Mouse (Mus musculus): ENCODE results near the gene Als2cl. TPM values are rescaled to one million over a fixed set of nuclear protein-coding genes. Genes with fewer than 3 reads are reported as not detected.

The Als2cl gene
- total RNA-seq, 2 experiments from 2014 or later = 9.7 to 15.0 TPM

- peak; percentile 68 for DNase-seq (ENCODE audit: low spot score)
These were observed 1.8 kb upstream of the Als2cl start for GRCm38 (mm10) chr9:110877888-110878287.

GRCm38 (mm10) chr9:110879998-110880561 lies 410 bp downstream of the Als2cl start, which contains the start of gene Tmie:
Tmie (minus strand) TSS chr9:110880113.
- DNase-seq (ENCODE audit: low spot score) = peak; percentile 75
- intact Hi-C loops (cut with DNase I) = loop anchor here (2.0 to 10.0 kb wide), 5 partner anchors 41 to 235 kb away; partner anchors contain the start of genes Ccrl2 and Rtp3

More at GRCm38 (mm10) chr9:110877888-110878287, 1.8 kb upstream of the Als2cl start:
- intact Hi-C loops (cut with DNase I) = loop anchor here (5.0 to 10.0 kb wide), 2 partner anchors 64 to 233 kb away; no protein-coding TSS in a partner anchor

GRCm38 (mm10) chr9:110880772-110881171 lies 1.1 kb downstream of the Als2cl start:
- intact Hi-C loops (cut with DNase I) = loop anchor here (2.0 to 5.0 kb wide), 3 partner anchors 40 to 177 kb away; partner anchors contain the start of genes Ccrl2 and Rtp3
- no peak for DNase-seq (ENCODE audit: low spot score)

GRCm38 (mm10) chr9:110881953-110882352 lies 2.3 kb downstream of the Als2cl start:
- intact Hi-C loops (cut with DNase I) = loop anchor here (2.0 to 5.0 kb wide), 3 partner anchors 39 to 175 kb away; partner anchors contain the start of genes Ccrl2 and Rtp3
- DNase-seq (ENCODE audit: low spot score) = peak; percentile 53

GRCm38 (mm10) chr9:110887388-110888303 lies 8.0 kb downstream of the Als2cl start:
- no peak for DNase-seq (ENCODE audit: low spot score)
- intact Hi-C loops (cut with DNase I) = no loop called here

DNA sequence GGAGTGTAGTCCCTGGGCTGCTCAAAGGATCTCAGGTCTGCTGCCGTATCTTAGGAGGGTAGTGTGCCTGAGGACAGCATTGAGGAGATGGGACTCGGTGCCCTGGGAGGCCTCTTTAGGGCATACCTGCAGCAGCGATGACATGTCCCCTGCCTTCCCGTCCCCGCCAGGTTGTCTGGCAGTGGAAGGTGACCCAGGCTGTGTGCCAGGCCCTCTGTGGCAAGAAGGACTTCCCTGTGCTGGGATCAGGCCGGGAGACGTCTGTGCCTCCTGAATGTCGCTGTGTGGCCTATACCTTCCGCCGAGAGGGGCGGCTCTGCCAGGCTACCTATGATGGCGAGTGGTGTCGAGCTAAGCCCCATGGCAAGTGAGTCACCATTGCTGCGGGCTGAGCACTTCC lies 9.3 kb downstream of the Als2cl start:
- intact Hi-C loops (cut with DNase I) = no loop called here
- no peak for DNase-seq (ENCODE audit: low spot score)

GRCm38 (mm10) chr9:110890026-110890783 lies 10.5 kb downstream of the Als2cl start:
- DNase-seq (ENCODE audit: low spot score) = no peak
- intact Hi-C loops (cut with DNase I) = no loop called here

- intact Hi-C loops (cut with DNase I) = no loop called here
- no peak for DNase-seq (ENCODE audit: low spot score)
These were observed 11.6 kb downstream of the Als2cl start for GRCm38 (mm10) chr9:110891077-110891828.

GRCm38 (mm10) chr9:110892552-110892951 lies 12.9 kb downstream of the Als2cl start:
- DNase-seq (ENCODE audit: low spot score) = no peak
- intact Hi-C loops (cut with DNase I) = no loop called here

DNA sequence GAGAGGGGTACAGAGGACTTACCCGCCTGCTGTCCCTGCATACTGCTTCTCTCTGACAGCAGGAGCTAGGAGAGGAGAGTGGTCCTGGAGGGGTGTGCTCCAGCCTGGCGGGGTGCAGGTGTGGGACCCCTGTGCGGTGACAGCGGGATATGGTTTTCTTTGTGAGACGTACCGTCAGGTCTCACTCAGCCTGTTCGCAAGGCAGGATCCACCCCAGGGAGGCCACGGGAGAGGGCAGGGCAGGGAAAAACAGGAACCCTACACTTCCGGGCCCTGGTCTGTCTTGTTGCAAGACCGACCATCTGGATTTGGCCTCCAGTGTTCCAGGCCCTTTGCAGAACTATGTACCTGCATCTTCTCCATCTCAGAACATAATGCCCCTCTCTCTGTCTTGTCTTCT lies 13.8 kb downstream of the Als2cl start:
- DNase-seq (ENCODE audit: low spot score) = no peak
- intact Hi-C loops (cut with DNase I) = no loop called here

DNA sequence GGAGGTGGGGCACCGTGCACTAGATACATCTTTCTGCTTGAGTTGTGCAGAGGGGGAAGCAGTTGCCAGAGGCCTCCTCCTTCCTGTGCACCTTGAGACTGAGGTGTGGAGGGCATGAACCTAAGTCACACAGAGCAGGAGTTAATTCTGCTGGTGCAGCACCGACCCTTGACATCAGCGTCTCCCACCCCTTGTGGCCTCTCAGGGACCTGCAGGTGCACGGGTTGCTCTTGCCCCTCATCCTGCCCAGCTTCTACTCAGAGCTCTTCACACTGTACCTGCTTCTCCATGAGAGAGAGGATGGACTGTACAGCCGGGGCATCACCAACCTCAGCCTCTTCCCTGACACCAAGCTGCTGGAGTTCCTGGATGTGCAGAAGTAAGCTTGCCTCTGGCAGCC lies 15.8 kb downstream of the Als2cl start:
- no peak for DNase-seq (ENCODE audit: low spot score)
- intact Hi-C loops (cut with DNase I) = no loop called here

DNA sequence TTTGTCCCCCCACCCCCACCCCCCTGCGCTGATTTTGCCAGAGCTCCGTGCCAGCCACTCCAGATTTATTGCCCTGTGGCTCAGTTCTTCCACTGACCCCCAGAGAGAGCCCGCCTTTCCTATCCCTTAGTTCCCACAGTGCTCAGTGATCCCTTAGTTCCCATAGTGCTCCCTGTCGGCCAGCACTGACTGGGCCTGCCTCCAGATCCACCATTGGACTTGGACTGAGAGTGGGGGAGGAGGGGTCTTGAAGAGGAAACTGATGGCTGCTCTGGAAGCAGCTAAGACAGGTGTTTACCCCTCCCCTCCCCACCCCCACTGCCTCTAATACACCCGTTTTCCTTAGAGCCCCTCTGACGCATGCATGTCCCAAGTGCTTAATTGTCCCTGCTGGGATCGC lies 16.3 kb downstream of the Als2cl start:
- no peak for DNase-seq (ENCODE audit: low spot score)

GRCm38 (mm10) chr9:110896595-110896994 lies 16.9 kb downstream of the Als2cl start:
- intact Hi-C loops (cut with DNase I) = no loop called here
- no peak for DNase-seq (ENCODE audit: low spot score)

More for the DNA sequence above, 16.3 kb downstream of the Als2cl start:
- intact Hi-C loops (cut with DNase I) = no loop called here

DNA sequence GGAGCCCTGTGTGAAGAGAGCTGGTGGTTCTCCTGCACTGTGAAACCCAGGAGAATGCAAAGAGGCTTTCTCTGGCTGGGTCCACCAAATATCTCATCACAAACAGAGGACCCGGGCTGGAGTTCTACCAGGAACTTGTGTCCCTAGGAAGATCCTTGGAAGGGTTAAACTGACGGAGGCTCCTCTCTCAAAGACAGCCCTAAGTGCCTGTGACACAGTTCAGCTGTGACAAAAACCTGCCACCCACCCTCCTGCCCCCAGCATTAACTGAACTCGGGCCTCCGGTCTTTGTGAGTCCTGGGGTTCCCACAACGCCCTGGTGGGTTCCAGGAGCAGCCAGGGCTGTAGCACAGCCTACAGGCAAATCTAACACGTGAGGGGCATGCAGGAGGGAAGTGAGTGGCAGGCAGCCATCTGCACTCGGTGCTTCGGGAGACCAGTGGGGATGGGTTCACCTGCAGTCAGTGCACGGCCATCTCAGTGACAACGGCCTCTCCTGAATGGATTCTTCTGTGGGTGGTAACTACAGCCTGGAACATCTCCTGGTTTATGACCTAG lies 19.9 kb downstream of the Als2cl start:
- intact Hi-C loops (cut with DNase I) = no loop called here
- no peak for DNase-seq (ENCODE audit: low spot score)

DNA sequence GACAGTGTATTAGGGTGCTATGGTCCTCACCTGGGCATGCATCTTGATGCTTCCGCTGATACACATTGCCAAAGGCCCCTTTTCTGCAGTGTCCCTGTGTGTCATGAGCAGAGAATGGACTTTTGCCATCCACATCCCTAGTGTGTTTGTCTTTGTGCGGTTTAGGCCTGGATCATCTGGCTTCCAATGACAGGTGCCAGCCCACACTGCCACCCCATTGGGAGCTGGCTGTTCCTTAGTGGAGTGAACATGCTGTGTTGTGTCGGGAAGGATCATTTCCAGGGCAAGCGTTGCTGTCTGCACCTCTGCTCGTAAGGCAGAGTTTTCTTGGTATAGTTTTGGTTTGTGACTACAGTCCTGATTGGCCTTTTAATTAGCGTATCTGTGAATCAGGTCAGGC lies 21.5 kb downstream of the Als2cl start:
- intact Hi-C loops (cut with DNase I) = no loop called here
- DNase-seq (ENCODE audit: low spot score) = no peak

- DNase-seq (ENCODE audit: low spot score) = no peak
- intact Hi-C loops (cut with DNase I) = no loop called here
These were observed 22.6 kb downstream of the Als2cl start for GRCm38 (mm10) chr9:110902271-110902670.

DNA sequence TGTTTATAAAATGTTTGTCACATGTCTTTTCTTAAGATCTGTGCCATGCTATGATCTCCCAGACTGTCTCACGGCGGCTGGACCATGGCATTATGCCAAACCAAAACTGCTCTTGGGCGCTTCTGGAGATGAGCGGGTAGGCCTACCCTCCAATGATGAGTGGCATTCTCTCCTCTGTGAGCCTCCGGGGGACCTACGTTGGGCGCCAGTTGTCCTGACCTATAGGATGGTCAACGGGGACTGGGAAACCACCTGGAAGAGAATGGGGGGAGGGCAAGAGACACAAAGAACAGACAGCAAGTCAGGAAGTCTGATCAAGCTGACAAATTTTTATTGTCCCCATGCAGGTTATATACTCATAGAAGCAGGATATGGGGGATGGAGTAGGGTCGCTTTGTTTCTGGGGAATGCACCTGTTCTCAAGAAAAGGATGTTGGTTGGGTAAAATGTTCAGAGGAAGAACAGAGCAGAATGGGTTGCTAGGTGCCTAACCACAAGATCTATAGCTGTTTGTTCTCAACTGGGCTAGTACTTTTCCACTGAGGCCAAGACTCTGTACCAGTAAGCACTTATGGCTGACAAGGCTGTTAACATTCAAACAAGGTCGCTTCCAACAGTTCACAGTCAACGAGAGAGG lies 27.6 kb downstream of the Als2cl start:
- intact Hi-C loops (cut with DNase I) = no loop called here
- DNase-seq (ENCODE audit: low spot score) = no peak

GRCm38 (mm10) chr9:110907838-110908630 lies 28.4 kb downstream of the Als2cl start:
- DNase-seq (ENCODE audit: low spot score) = no peak
- intact Hi-C loops (cut with DNase I) = no loop called here

All from heart, postnatal 25 days (tissue).